In genomic region chr17:6772490-6772773, GRCm38 (mm10) we compare ENCODE assay signal across 22 mouse cellular contexts. TPM values are rescaled to one million over a fixed set of nuclear protein-coding genes. Genes with fewer than 3 reads are reported as not detected.
DNase-seq lines count a peak whose midpoint lies in the region; ATAC-seq and TF ChIP-seq lines count a peak whose summit lies in the region.
"Had no signal": no experiment of that assay in that cellular context is flagged by ENCODE, and none has a peak within 500 bp of the region (broad histone marks: within the 10 kb centered on the region; RNA-seq: fewer than 3 reads in every experiment).

No protein-coding gene starts in this region.

- no peak for TF ChIP-seq CTCF in stomach, postnatal 0 days (IDR thresholded peaks at IDR 0.05; ENCODE audit: low read depth)

- H3K9ac ChIP-seq in lung, embryonic 16.5 days (ENCODE audit: low read length) = no peak overlapping the region
- no peak overlapping the region for H3K9ac ChIP-seq in stomach, postnatal 0 days (ENCODE audit: low read length)
- H3K9ac ChIP-seq: forebrain, embryonic 15.5 days; limb, embryonic 15.5 days; neural tube, embryonic 12.5 days had no signal

- H3K27ac ChIP-seq in heart, embryonic 10.5 days = peak overlapping the region; percentile 72; the same call in 1 of the 2 replicates
- H3K27ac ChIP-seq in lung, embryonic 16.5 days (ENCODE audit: low read length) = peak overlapping the region; percentile 93
- peak overlapping the region; percentile 65; the same call in 1 of the 2 replicates for H3K27ac ChIP-seq in stomach, postnatal 0 days (replicated peaks)
- H3K27ac ChIP-seq: forebrain, embryonic 15.5 days; hindbrain, postnatal 0 days; midbrain, embryonic 10.5 days; neural tube, embryonic 12.5 days had no signal

- no peak overlapping the region for H3K4me3 ChIP-seq in heart, embryonic 10.5 days
- no peak overlapping the region for H3K4me3 ChIP-seq in lung, embryonic 16.5 days (ENCODE audit: low read length)
- no peak overlapping the region for H3K4me3 ChIP-seq in stomach, postnatal 0 days (ENCODE audit: low read depth, low read length)
- H3K4me3 ChIP-seq: erythroblast, embryonic 14.5 days; forebrain, embryonic 15.5 days; limb, embryonic 15.5 days; midbrain, embryonic 10.5 days; neural tube, embryonic 12.5 days had no signal

- peaks cover 67% of the 10 kb centered on the region for H3K4me1 ChIP-seq in heart, embryonic 10.5 days
- peaks cover 50% of the 10 kb centered on the region for H3K4me1 ChIP-seq in lung, embryonic 16.5 days (replicated peaks; ENCODE audit: control insufficient read depth, insufficient read depth, low read length)
- no peaks in the 10 kb centered on the region for H3K4me1 ChIP-seq in stomach, postnatal 0 days (replicated peaks; ENCODE audit: control insufficient read depth, insufficient read depth)

- intact Hi-C loops in heart, postnatal 10 days (cut with DNase I) = no loop called here

- TF ChIP-seq EP300 in stomach, postnatal 0 days (optimal IDR thresholded peaks at IDR 0.05) = no peak

- no peak for ATAC-seq in lung, embryonic 16.5 days (ENCODE audit: low read depth)
- no peak for ATAC-seq in stomach, postnatal 0 days (ENCODE audit: low FRiP score, low TSS enrichment)
- ATAC-seq: forebrain, embryonic 15.5 days; hindbrain, postnatal 0 days had no signal

- peak overlapping the region; percentile 31; the same call in 1 of the 2 replicates for H3K4me2 ChIP-seq in lung, embryonic 16.5 days (ENCODE audit: low read depth, low read length)
- H3K4me2 ChIP-seq in stomach, postnatal 0 days (replicated peaks; ENCODE audit: low read depth) = 0 out of 2 replicates have a peak overlapping the region, but pooled peaks have one; percentile 17
- H3K4me2 ChIP-seq: forebrain, embryonic 15.5 days; limb, embryonic 15.5 days; neural tube, embryonic 12.5 days had no signal

- no peaks in the 10 kb centered on the region for H3K36me3 ChIP-seq in heart, embryonic 10.5 days
- H3K36me3 ChIP-seq in lung, embryonic 16.5 days (ENCODE audit: control insufficient read depth, insufficient read depth, low read length) = no peaks in the 10 kb centered on the region
- H3K36me3 ChIP-seq in stomach, postnatal 0 days (ENCODE audit: control insufficient read depth, insufficient read depth, low read length) = no peaks in the 10 kb centered on the region
- H3K36me3 ChIP-seq: forebrain, embryonic 15.5 days; limb, embryonic 15.5 days; midbrain, embryonic 10.5 days; neural tube, embryonic 12.5 days had no signal

- H3K27me3 ChIP-seq in heart, embryonic 10.5 days (ENCODE audit: insufficient read depth, poor library complexity, severe bottlenecking) = no peaks in the 10 kb centered on the region
- no peaks in the 10 kb centered on the region for H3K27me3 ChIP-seq in lung, embryonic 16.5 days (ENCODE audit: control insufficient read depth, insufficient read depth, low read depth, low read length)
- H3K27me3 ChIP-seq in stomach, postnatal 0 days (ENCODE audit: control insufficient read depth, insufficient read depth, low read length) = no peaks in the 10 kb centered on the region
- H3K27me3 ChIP-seq: forebrain, embryonic 15.5 days; limb, embryonic 15.5 days; neural tube, embryonic 12.5 days had no signal

- H3K9me3 ChIP-seq in heart, embryonic 10.5 days = no peaks in the 10 kb centered on the region
- no peaks in the 10 kb centered on the region for H3K9me3 ChIP-seq in lung, embryonic 16.5 days (ENCODE audit: control insufficient read depth, low read length)
- no peaks in the 10 kb centered on the region for H3K9me3 ChIP-seq in stomach, postnatal 0 days (ENCODE audit: control insufficient read depth, low read length)
- H3K9me3 ChIP-seq: forebrain, embryonic 15.5 days; limb, embryonic 15.5 days; midbrain, embryonic 10.5 days; neural tube, embryonic 12.5 days had no signal

- WGBS in heart, embryonic 10.5 days = 86% methylated on average over 5 of the region's 5 CpGs
- WGBS in lung, embryonic 16.5 days = 60% methylated on average over 5 of the region's 5 CpGs
- 53% methylated on average over 5 of the region's 5 CpGs for WGBS in stomach, postnatal 0 days

- DNase-seq in heart, embryonic 10.5 days (ENCODE audit: low spot score) = no peak
- DNase-seq in heart, postnatal 10 days = no peak
- peak; percentile 32 for DNase-seq in kidney, adult 9 months
- DNase-seq in kidney, postnatal 25 days = no peak
- no peak for DNase-seq in lung, postnatal 4 days
- DNase-seq in stomach, postnatal 0 days (ENCODE audit: low spot score) = no peak
- no peak for DNase-seq in frontal cortex, postnatal 25 days (ENCODE audit: low spot score in 2 of 2)
- DNase-seq: adrenal gland, adult 2 months; cerebellum, adult 9-11 months; embryo, embryonic 11 days; heart, postnatal 36 days; layer of hippocampus, postnatal 36 days; lung, postnatal 36 days; spleen, adult 18-20 months; thymus, postnatal 36 days had no signal

RNA-seq across cellular contexts. Expression of gene Ezr, which starts 10.2 kb away (rescaled TPM):
- polyA plus RNA-seq in heart, embryonic 10.5 days (2016; fragmentation: Nextera tagmentation; extraction: Ambion mirVana) = 121 and 125 TPM in 2 replicates
- total RNA-seq in heart, postnatal 10 days (2021) = 10 to 100 TPM; 68.1 to 83.6 TPM
- 154 and 168 TPM in 2 replicates for polyA plus RNA-seq in lung, embryonic 16.5 days (2015; fragmentation: Nextera tagmentation; extraction: Ambion mirVana)
- 289 and 299 TPM in 2 replicates for polyA plus RNA-seq in stomach, postnatal 0 days (2015; fragmentation: Nextera tagmentation; extraction: Ambion mirVana)
